Mouse (Mus musculus) limb, embryonic 11.5 days (tissue): ENCODE measurements at regions not wholly inside any gene's neighbourhood (a gene's known extent, or its start where the extent isn't known, plus 50 kb on each side); places are given as distances from the start of the nearest gene placed in this dataset.

Experiments
- ATAC-seq: fragments of 200-750 bp; cut with Nextera tagmentation; 2 replicates; pipeline ENCODE4 v1.8.0; 2017; ENCODE audit warnings: low read depth; ENCODE audit not compliant: insufficient number of reproducible peaks, low FRiP score, low TSS enrichment
- DNase-seq: peaks from one replicate; pipeline ENCODE4 v3.0.0-alpha.2; 2015; ENCODE audit warnings: low spot score
- H3K27ac ChIP-seq: fragments of 300-500 bp; sonication (generic); replicated peaks from 2 replicates; pipeline ENCODE4 v1.5.1; 2014; ENCODE audit warnings: low read depth, mild to moderate bottlenecking, low read length
- H3K27me3 ChIP-seq: fragments of 300-500 bp; sonication (generic); 2 replicates; pipeline ENCODE4 v1.6.1; 2014; ENCODE audit warnings: mild to moderate bottlenecking, low read length, mixed read lengths; ENCODE audit not compliant: control insufficient read depth, insufficient read depth
- H3K36me3 ChIP-seq: fragments of 300-500 bp; sonication (generic); 2 replicates; pipeline ENCODE4 v1.6.1; 2014; ENCODE audit warnings: mild to moderate bottlenecking, low read length, moderate library complexity, mixed read lengths; ENCODE audit not compliant: control insufficient read depth, insufficient read depth
- H3K4me1 ChIP-seq: fragments of 300-500 bp; sonication (generic); 2 replicates; pipeline ENCODE4 v1.6.1; 2014; ENCODE audit warnings: low read length, mixed read lengths; ENCODE audit not compliant: control insufficient read depth, insufficient read depth
- H3K4me2 ChIP-seq: fragments of 300-500 bp; sonication (generic); 2 replicates; pipeline ENCODE4 v1.6.1; 2014; ENCODE audit warnings: low read depth, mild to moderate bottlenecking, moderate library complexity; ENCODE audit not compliant: severe bottlenecking
- H3K4me3 ChIP-seq: fragments of 300-500 bp; sonication (generic); 2 replicates; pipeline ENCODE4 v1.5.1; 2014; ENCODE audit warnings: low read depth, low read length
- H3K9ac ChIP-seq: fragments of 300-500 bp; sonication (generic); 2 replicates; pipeline ENCODE4 v1.6.1; 2014; ENCODE audit warnings: mild to moderate bottlenecking, low read length
- H3K9me3 ChIP-seq: fragments of 300-500 bp; sonication (generic); 2 replicates; pipeline ENCODE4 v1.6.1; 2016; ENCODE audit warnings: low read length; ENCODE audit not compliant: control insufficient read depth
- WGBS: fragments of 180-500 bp; shearing (Covaris S2); extraction: QIAGEN DNeasy Blood & Tissue Kit; methylation state at CpG from one replicate; pipeline ENCODE4 v1.1.7; 2014; 5-methylcytosine and 5-hydroxymethylcytosine counted together

DNA sequence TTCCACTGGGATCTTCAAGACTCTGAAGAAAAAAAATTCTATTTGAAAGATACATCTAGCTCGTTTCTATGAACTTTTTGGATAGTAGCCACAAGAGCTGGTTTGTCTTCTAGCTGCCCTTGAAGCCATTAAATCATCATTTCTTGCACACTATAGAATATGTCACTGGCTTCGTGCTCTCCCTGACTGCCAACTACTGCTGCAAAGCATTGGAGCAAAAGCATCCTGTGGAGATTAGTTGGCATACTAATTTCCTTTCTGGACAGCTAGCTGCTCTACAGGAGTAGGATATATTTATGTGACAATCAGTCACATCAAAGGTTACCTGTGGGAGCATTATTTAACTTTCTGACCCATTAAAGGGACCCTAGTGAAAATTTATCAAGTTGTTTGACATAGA, 243.1 kb downstream of the Pdgfc start:
- no peak for ATAC-seq
- H3K9me3 ChIP-seq = no peaks in the 10 kb centered on the region

DNA sequence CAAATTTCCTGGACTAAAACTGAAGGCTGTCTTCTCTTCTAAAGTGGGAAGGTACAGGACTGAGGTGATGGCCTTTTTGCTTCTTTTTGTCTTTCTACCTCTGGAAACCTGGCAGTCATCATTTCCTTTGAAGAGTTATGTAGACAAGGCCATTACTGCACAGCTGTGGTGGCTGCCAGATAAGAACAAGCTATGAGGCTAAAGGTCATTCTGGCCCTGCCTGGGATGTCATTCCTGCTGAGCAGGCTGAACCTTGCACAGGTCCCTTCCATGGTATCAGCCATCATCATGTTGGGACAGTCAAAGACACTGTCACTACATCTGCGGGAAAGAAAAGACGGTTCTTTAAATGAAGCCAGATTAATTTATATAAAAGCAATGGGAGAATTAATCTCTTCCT, 253.5 kb downstream of the Pdgfc start:
- 97% methylated on average over 2 of the region's 2 CpGs for WGBS
- H3K27ac ChIP-seq = no peak overlapping the region
- DNase-seq = no peak

More for the DNA sequence above, 243.1 kb downstream of the Pdgfc start:
- no peak for DNase-seq
- Histone ChIP-seq H3K4me2 (no peak overlapping the region), H3K27me3 (no peaks in the 10 kb centered on the region), H3K4me1 (no peaks in the 10 kb centered on the region), H3K27ac (no peak overlapping the region), H3K9ac (no peak overlapping the region), H3K4me3 (no peak overlapping the region), H3K36me3 (no peaks in the 10 kb centered on the region)
- 61% methylated on average over 2 of the region's 2 CpGs for WGBS

DNA sequence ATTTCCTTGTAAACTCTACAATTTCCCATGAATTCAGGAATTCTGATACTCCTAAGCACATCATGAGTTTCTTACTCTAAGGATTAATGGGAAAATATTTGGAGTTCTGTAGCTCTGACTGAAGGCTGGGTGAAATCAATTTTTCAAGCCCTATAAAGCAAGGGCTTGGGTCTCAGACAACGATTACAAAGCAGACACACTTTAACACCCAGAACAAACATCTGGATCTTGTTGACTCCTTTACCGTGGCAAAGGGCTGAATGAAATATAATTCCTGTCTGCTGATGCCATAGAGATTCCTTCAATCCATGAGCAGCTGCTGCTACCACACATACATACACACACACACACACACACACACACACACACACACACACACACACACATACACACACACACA, 256.2 kb downstream of the Pdgfc start:
- Histone ChIP-seq H3K4me2 (no peak overlapping the region), H3K9me3 (no peaks in the 10 kb centered on the region), H3K27me3 (no peaks in the 10 kb centered on the region), H3K36me3 (no peaks in the 10 kb centered on the region), H3K4me3 (no peak overlapping the region), H3K27ac (no peak overlapping the region), H3K9ac (no peak overlapping the region), H3K4me1 (no peaks in the 10 kb centered on the region)
- ATAC-seq (0 out of 2 replicates have a peak, but pooled peaks have one; percentile 60), DNase-seq (peak; percentile 33)
- WGBS = 13% methylated on average over 2 of the region's 2 CpGs

More for the DNA sequence above, 253.5 kb downstream of the Pdgfc start:
- no peaks in the 10 kb centered on the region for H3K4me1 ChIP-seq
- no peak for ATAC-seq
- H3K4me3 ChIP-seq = no peak overlapping the region
- H3K27me3 ChIP-seq = no peaks in the 10 kb centered on the region
- no peaks in the 10 kb centered on the region for H3K36me3 ChIP-seq
- H3K9ac ChIP-seq = no peak overlapping the region
- no peak overlapping the region for H3K4me2 ChIP-seq
- H3K9me3 ChIP-seq = no peaks in the 10 kb centered on the region

DNA sequence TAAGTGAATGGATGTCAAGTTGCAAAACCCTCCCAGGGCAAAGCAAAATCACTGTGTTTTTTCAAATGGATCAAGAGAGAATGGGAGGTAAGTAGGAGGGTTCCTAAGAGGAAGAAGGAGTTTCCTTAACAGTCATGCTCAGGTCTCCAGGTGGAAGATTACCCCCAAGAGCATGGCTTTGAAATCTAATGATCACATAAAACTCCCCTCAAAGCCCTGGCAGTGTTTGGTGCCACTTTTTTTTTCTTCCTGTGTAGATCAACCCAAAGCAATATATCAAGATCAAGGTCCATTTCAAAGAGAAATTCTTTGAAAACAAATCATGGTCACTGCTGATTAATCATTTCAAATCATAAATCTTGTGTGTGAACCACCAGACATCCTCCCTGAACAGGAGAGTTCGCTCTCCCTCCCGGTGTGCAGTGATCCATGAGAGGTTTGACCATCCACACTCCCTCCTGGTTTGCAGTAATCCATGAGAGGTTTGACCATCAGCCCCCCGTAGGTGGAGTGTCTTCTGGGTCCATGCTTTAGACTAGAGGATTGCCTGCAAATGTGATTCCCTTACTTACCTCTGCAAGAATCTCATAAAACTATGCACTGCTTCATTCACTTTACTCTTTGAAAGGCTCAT, 257.1 kb downstream of the Pdgfc start:
- 27% methylated on average over 3 of the region's 3 CpGs for WGBS
- DNase-seq = peak; percentile 24
- no peaks in the 10 kb centered on the region for H3K9me3 ChIP-seq
- no peaks in the 10 kb centered on the region for H3K27me3 ChIP-seq
- no peak overlapping the region for H3K4me3 ChIP-seq
- H3K27ac ChIP-seq = no peak overlapping the region
- H3K9ac ChIP-seq = no peak overlapping the region
- H3K4me1 ChIP-seq = no peaks in the 10 kb centered on the region
- no peak overlapping the region for H3K4me2 ChIP-seq
- no peaks in the 10 kb centered on the region for H3K36me3 ChIP-seq
- ATAC-seq = 0 out of 2 replicates have a peak, but pooled peaks have one; percentile 54

DNA sequence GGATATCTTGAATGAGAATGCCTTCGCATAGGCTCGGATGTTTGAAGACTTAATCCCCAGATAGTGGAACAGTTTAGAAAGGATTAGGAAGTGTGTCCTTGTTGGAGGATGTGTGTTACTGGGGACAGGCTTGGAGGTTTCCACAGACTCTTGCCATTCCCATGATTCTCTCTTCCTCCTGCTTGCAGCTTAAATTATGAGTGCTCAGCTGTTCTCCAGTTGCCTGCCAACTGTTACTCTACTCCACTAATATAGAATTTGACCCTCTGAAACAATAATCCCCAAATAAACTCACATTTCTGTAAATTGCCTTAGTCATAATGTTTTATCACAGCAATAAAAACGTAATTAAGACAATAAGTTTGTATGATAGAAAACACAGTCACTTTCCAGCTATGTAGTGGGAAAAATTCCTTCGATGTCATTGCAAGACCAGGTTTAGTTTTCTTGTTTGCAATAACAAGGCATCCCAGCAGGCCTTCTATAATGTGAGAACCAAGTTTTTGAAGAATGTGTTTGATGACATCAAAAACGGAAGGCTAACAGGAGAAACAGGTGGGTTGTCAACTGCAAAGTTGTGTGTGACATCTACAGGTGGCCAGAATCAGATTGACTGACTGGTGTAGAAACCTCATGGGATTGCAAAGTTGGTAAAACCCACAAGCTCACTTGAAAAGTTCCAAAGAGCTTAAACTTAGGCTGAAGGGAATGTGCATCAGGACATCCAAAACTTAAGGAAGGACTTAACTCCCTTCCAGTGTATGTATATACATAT, 268.0 kb downstream of the Pdgfc start:
- Histone ChIP-seq H3K4me3 (no peak overlapping the region), H3K9me3 (no peaks in the 10 kb centered on the region), H3K9ac (no peak overlapping the region), H3K4me1 (no peaks in the 10 kb centered on the region), H3K27me3 (no peaks in the 10 kb centered on the region), H3K36me3 (no peaks in the 10 kb centered on the region), H3K27ac (no peak overlapping the region), H3K4me2 (no peak overlapping the region)
- 83% methylated on average over 5 of the region's 5 CpGs for WGBS
- no peak for ATAC-seq
- no peak for DNase-seq

DNA sequence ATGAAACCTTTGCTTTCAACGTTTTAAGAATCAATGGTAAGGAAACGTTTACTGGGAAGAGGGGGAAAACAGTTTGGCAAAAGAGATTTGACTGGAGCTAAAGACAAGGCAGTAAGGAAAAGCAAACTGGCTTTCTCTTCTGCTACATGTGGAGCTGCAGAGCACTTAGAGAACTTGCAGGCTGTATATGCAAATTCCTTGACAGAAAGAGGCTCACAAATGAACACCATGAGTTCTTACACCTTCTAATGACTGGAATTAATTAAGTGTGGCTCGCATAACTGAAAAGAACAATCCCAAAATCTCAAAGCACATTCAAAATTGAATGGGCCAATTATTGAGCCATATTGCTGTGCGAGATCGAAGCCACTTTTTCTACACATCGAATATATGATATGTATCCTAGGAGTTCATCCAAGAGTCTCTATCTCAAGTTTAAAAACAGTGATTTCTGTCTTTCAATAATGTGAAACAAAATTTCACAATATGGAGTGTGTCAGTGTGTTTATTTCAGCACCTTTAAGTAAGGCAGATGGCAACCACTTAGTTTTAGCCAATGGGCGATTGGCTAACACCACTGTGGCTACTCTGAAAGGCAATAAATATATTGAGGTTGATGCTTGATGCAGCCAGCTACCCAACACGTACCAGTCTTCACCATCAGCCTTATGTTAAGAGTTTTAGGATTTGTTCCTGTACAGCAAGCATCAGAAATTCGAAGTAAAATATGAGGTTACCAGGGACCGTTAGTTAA, 269.4 kb downstream of the Pdgfc start:
- H3K4me1 ChIP-seq = no peaks in the 10 kb centered on the region
- H3K27ac ChIP-seq = no peak overlapping the region
- no peaks in the 10 kb centered on the region for H3K27me3 ChIP-seq
- no peak overlapping the region for H3K4me3 ChIP-seq
- DNase-seq = no peak
- no peak for ATAC-seq
- H3K36me3 ChIP-seq = no peaks in the 10 kb centered on the region
- H3K9me3 ChIP-seq = no peaks in the 10 kb centered on the region
- no peak overlapping the region for H3K4me2 ChIP-seq
- no peak overlapping the region for H3K9ac ChIP-seq
- WGBS = 75% methylated on average over 10 of the region's 10 CpGs

DNA sequence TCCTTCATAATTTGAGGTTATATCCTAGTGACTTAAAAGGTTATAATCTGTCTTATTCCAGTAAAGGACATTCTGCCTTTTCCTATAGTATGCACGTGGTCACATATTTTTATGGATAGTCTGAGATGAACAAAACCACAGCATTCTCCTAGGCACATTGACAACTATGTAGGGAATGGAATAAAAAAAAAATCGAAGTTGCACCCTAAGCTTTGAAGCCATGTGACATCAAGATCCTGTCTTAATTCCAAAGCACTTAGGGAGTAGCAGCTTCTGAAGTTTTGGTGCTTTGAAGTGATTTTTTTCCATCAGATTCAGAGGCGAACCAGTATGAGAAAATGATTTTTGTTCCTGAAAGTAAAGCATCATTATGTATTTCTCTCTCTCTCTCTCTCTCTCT, 290.6 kb downstream of the Pdgfc start:
- H3K36me3 ChIP-seq = no peaks in the 10 kb centered on the region
- WGBS = 77% methylated on average over 3 of the region's 3 CpGs
- no peak for ATAC-seq

DNA sequence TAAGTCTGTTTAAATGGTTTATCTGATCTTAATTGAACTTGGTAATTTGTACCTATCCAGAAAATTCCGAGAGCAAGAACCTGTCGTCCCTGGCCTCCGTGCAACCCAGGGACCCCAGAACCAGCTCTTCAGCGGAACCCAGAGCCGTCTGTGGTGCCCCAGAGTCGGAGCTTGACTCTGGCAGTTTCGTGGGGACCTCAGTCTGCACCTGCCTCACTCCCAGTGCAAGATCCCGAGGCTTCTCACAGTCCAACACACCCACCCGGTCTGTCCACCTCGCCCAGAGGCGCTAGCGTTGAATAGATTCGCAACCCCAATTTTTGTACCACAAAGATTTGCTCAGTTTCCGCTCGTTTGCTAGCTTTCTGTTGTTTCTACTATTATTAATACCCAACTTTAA, 315.5 kb downstream of the Pdgfc start:
- Histone ChIP-seq H3K4me1 (no peaks in the 10 kb centered on the region), H3K27me3 (no peaks in the 10 kb centered on the region), H3K36me3 (no peaks in the 10 kb centered on the region), H3K9me3 (no peaks in the 10 kb centered on the region), H3K4me3 (no peak overlapping the region), H3K4me2 (no peak overlapping the region), H3K27ac (no peak overlapping the region), H3K9ac (no peak overlapping the region)
- WGBS = 91% methylated on average over 15 of the region's 15 CpGs
- ATAC-seq = no peak
- no peak for DNase-seq

More for the DNA sequence above, 290.6 kb downstream of the Pdgfc start:
- no peaks in the 10 kb centered on the region for H3K9me3 ChIP-seq
- H3K27ac ChIP-seq = no peak overlapping the region
- no peaks in the 10 kb centered on the region for H3K27me3 ChIP-seq
- H3K4me2 ChIP-seq = no peak overlapping the region
- peaks cover 3% of the 10 kb centered on the region; the same call in 1 of the 2 replicates for H3K4me1 ChIP-seq
- no peak overlapping the region for H3K4me3 ChIP-seq
- no peak overlapping the region for H3K9ac ChIP-seq
- no peak for DNase-seq
